Mouse (Mus musculus): ENCODE measurements around the gene Kcne1. TPM values are rescaled to one million over a fixed set of nuclear protein-coding genes. Genes with fewer than 3 reads are reported as not detected.

Kcne1 gene
- total RNA-seq, 2 experiments from 2014 or later: not detected

DNA sequence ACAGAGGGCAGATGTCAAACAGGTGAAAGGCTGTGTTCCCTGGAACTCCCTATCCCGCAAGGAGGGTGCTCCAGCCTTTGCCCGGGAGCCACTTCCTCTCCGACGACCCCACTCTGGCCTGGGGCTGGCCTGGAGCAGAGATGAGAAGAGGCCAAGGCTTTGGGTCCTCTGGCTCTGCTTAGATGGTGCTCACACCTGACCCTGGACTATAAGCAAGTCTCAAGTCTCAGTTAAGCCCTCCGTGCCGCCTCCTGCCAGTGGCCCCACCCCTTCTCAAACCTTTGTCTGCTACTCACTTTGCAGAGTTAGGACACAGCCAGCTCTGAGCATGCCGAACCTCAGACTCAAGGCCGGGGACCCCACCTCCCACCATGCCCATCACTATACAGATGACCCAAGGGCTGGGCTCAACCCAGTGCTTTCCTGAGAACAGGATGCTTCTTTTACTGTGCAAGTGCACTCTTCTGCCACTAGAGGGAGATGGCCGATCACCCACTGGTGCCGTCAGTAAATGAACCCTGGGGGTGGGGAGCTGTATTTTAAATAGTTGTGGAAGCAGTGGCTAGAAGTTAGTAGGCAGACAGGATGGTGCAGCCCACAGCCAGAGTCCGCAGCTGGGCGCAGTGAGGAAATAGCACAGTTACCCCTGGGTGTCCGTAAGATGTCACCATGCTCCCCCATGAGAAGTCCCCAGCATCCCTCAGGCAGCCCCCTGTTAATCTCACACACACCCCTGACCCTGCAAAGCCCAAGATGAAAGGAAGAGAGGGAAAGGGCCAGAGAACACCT, 45.1 kb downstream of the Kcne1 start:
- DNase-seq (ENCODE audit: low spot score in 2 of 2): peak in 1 of 2 experiments; percentile 33

DNA sequence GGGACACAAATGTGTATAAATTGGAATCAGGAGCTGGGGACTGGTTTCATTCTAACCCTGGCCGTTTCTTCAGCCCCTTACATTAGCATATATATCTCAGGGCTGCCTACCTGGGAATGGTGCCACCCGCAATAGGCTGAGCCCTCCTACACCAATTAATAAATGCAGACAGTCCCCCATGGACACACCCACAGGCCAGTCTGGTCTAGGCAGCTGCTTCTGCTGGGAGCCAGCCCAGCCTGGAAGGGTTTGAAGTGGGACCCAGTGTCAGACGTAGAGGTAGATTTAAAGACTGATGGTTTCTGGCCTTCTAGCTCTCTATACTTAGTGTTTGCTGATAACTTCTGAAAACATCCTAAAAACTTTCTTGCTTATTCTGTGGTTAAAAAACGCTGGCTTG, 50.1 kb downstream of the Kcne1 start:
- DNase-seq (ENCODE audit: low spot score in 2 of 2): no peak

DNA sequence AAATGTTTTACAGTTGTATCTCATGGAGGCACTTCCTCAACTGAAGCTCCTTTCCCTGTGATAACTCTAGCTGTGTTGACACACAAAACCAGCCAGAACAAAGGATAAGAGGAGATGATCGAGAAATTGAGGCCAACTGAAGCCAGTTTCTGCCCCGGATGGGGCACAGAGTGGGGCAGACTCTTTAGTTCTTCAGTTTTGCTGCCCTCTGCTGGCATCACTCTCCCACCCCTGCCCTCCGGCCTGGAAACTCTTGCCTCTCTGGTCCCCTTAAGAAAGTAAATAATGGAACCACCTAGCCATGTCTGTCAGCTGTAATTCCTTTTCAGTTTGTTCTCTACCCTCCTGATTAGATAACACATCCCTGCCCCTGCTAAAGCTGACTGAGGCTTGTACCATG, 51.3 kb downstream of the Kcne1 start:
- DNase-seq (ENCODE audit: low spot score in 2 of 2): no peak

DNA sequence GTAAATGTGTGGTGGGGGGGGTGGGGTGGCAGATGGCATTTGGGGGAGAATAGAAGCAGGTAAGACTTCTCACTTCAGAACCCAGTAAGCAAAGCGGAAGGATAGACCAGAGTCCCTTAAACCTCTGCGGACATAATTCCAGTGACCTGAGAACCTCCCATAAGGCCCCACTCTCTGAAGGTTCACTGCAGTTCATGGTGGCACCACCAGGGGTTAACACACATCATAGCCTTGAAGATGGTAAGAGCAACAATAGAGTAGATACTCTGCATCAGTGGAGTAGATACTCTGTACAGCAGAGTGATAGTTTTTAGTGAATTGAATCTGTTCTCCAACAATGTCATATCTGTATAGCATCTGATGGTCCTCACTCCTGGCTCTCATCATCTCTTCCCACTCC, 53.7 kb downstream of the Kcne1 start:
- no peak for DNase-seq (ENCODE audit: low spot score in 2 of 2)

DNA sequence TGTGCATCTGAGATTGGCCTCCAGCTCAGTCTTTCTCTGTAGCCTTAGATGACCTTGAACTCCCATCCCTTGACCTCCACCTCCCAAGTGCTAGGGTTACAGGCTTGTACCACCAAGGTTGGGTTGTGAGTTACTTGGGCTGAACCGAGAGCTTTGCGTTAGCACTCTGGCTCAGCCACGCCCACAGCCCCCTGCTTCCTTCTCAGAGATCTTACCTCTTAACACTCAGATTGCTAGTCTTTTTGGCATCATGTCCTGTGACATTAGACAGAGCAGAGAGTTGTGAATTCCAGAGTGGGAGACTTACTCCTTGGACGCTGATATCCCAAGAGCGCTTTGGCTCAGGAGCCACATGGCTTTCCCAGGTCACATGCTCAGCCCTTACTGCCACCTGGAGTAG, 56.8 kb downstream of the Kcne1 start:
- DNase-seq (ENCODE audit: low spot score in 2 of 2): no peak

DNA sequence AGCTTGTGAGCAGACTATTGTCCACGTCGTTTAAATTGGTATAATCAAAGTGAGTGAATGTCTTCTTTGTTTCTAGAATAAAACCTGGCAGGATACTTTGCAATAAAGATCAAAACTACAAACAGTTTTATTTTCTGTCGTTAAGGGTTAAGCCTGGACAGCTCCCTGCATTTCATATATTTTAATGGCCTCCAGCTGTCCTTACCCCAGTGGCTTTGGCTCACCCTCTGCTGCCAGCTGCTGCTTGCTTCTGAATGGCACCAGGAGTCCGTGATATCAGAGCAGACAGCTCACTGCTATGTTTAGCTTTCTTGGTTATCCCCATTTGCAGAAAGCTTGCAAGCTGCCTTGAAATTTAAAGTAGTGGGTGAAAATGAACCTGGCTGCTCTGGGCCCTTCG, 57.3 kb downstream of the Kcne1 start:
- peak in 1 of 2 experiments; percentile 46 for DNase-seq (ENCODE audit: low spot score in 2 of 2)

DNA sequence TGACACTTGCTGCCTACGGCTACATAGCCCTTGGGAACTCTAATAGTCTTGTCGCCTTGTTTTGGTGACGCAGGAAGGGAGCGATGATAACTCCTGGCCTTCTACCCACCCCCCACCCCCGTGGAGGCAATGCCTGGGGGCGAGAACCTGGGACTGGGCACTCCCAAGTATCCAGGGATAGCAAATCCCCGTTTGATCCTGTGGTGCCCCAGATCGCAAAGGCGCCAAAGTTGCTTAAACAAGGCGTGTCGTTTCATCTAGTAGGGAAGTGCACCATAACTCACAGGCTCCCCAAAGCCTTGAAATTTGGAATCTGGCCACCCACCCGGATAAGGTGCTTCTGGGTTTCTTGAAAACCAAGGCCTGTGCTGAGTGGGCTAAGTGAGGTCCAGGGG, 57.9 kb downstream of the Kcne1 start:
- peak in 1 of 2 experiments; percentile 41 for DNase-seq (ENCODE audit: low spot score in 2 of 2)

DNA sequence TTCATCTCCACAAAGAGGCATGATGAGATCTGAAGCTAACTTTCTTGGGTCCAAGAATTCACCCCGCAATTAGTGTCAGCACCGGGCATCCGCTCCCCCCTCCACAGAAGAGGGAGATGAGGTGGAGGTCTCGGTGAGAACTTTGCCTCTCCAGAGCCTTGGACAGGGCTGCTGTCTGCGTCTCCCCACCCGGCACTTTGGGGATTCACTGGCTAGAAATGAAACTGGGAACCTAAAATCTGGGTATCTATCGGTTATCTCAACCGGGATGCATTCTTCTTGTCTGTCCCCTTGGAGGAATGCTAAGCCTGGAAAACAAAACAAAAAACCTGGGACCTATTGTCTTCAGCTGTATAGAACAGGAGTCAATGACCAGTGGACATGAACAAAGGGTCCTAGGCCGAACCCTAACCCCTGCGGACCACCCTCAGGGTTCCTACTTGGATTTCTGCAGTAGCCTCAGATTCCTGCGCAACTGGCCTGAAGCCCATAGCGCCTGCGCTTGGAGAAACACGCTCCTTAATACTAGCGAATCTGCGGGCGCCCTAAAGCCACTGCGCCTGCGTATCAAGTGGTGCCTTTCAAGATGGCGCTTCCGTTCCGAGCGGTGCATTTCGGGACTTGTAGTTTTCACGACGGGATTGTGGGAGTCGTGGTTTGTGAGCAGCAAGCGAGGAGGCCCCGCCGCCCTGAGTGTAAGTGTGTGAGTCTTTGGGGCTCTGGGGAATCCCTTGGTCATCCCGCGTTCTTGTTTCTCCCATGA, 58.4 kb downstream of the Kcne1 start, which contains the start of gene Smim11:
TSS of gene Smim11 (plus strand) at position 638 of the 763 bp plus-strand sequence.
- peak; percentile 76 to 91 for DNase-seq (ENCODE audit: low spot score in 2 of 2)

Other genes starting within 250 kb of the Kcne1 start
- not detected for gene Kcne2, start 67.1 kb downstream of the Kcne1 start, total RNA-seq (2021)
- gene Smim11, start 58.2 kb downstream of the Kcne1 start, total RNA-seq (2021): 10 to 100 TPM; 71.7 to 72.1 TPM
- gene Fam243, start 38.0 kb downstream of the Kcne1 start, total RNA-seq (2021): not detected
- 10 to 100 TPM; 31.1 to 37.8 TPM for gene Rcan1, start 111.4 kb upstream of the Kcne1 start, total RNA-seq (2021)
- gene Clic6, start 126.3 kb upstream of the Kcne1 start, total RNA-seq (2021): under 1 TPM; 0.20 to 0.23 TPM